Mouse (Mus musculus): Measurements from ENCODE around the gene Tcstv1. TPM values are rescaled to one million over a fixed set of nuclear protein-coding genes. Genes with fewer than 3 reads are reported as not detected.
"Not testable (repeated sequence)": the region's sequence is repeated elsewhere in the genome, so short reads cannot be mapped to it uniquely, and the experiment has no call there.

Gene Tcstv1
- not detected in 2 replicates for polyA plus RNA-seq (2012; ENCODE audit: insufficient read depth, insufficient read length, missing spikeins)

GRCm38 (mm10) chr13:119894685-119895084, at the start of gene Tcstv1:
Gene Tcstv1, minus strand, starts transcription at chr13:119894785.
- H3K27ac ChIP-seq (ENCODE audit: insufficient read depth, low read depth, low read length); H3K4me3 ChIP-seq (ENCODE audit: insufficient read depth, low read length); H3K4me1 ChIP-seq (ENCODE audit: control insufficient read depth, insufficient read depth, low read length): not testable (repeated sequence)

GRCm38 (mm10) chr13:119929172-119929571, 34.6 kb upstream of the Tcstv1 start, which contains the start of gene Gm21761:
Gene Gm21761, minus strand, starts transcription at chr13:119929272.
- H3K4me3 ChIP-seq (ENCODE audit: insufficient read depth, low read length); H3K4me1 ChIP-seq (ENCODE audit: control insufficient read depth, insufficient read depth, low read length); H3K27ac ChIP-seq (ENCODE audit: insufficient read depth, low read depth, low read length): not testable (repeated sequence)

DNA sequence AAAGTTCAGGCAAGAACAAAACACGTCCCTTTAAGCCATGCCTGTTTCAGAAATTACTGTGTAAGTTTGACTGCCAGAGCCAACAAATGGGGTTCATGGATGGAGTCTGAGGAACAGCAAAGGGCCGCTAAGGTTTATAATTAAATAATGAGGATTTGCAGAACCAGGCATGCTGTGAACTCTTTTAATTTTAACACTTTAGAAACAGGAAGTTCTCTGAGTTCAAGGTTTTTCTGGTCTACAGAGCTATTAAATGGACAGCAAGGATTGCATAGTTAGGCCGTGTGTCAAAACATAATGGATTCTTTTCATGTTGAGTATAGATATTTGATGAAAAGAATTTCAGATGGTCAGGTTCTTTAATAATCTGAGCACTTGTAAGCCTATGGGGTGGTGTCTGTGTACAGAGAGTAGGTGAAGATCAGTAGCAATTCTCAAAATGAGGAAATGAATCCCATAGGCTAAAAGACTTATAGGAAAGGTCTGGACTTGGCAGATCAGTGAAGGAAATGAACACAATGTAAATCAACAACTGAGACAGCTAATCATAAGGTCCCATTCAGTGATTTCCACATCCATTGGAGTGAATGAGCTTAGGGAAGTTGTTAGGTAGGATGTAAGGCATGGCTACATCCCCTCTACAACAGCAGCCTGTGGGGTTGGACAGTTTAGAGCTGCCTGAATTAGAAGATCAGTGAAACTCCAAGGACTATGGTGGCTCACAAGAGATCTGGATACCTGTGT, 30.2 kb upstream of the Tcstv1 start:
- H3K4me1 ChIP-seq (ENCODE audit: control insufficient read depth, insufficient read depth, low read length); H3K4me3 ChIP-seq (ENCODE audit: insufficient read depth, low read length); H3K27ac ChIP-seq (ENCODE audit: insufficient read depth, low read depth, low read length): not testable (repeated sequence)

DNA sequence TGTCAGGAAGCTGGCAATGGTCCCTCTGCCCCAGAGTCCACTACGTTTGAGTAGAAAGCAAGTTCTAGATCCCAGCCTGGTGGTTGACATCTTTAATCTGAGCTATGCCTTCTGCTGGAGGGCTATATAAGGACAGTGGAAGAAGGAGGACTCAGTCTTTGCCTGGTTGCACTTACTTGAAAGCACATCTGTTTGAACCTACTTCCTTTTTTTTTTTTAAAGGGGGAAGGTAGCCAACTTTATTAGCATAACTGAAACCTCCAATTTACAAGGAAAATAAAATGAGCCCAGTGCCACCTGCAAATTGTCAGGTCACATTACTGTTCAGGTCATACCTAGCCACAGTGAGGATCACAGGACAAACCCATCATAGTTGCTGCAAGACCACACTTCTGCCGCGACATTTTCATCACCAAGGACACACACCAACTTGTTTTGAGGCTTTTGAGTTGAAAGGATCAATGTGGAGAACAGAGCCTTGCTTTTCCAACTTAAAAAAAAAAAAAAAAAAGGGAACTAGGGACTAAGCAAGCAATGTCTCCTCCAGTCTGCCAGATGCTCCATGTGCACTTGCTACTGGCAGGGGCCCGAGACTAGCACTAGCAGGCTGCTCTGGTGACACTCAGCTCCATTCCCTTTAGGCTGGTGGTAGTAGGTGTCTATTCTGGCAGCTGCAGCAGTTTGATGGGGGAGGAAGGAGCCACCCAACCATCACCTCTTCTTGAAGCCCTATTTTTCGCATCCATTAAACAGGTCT, 22.6 kb upstream of the Tcstv1 start:
- H3K4me1 ChIP-seq (ENCODE audit: control insufficient read depth, insufficient read depth, low read length); H3K27ac ChIP-seq (ENCODE audit: insufficient read depth, low read depth, low read length); H3K4me3 ChIP-seq (ENCODE audit: insufficient read depth, low read length): not testable (repeated sequence)

- not testable (repeated sequence) for H3K27ac ChIP-seq (ENCODE audit: insufficient read depth, low read depth, low read length); H3K4me1 ChIP-seq (ENCODE audit: control insufficient read depth, insufficient read depth, low read length); H3K4me3 ChIP-seq (ENCODE audit: insufficient read depth, low read length)
Measured at GRCm38 (mm10) chr13:119916449-119916848, 21.9 kb upstream of the Tcstv1 start.

DNA sequence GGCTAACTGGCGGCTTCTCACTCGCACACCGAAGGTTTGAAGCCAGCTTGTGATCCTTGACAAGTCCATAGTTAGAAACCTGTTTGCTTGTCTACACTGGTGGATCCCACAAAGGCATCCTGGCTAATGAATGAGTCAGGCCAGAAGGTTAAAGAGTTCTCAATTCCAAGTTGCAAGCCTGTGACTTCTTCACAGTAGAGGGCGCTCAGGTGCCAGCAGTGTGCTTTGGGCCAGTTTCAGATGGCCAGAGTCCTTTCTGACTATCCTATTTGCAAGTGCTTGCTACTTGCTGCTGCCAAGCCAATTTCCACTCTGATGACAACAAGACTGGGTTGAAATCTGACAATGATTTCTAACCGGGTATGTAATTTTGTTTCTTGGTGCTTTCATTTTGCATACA, 4.0 kb upstream of the Tcstv1 start:
- H3K4me3 ChIP-seq (ENCODE audit: insufficient read depth, low read length); H3K4me1 ChIP-seq (ENCODE audit: control insufficient read depth, insufficient read depth, low read length): not testable (repeated sequence)

GRCm38 (mm10) chr13:119886896-119887295, 7.7 kb downstream of the Tcstv1 start:
- not testable (repeated sequence) for H3K4me3 ChIP-seq (ENCODE audit: insufficient read depth, low read length); H3K4me1 ChIP-seq (ENCODE audit: control insufficient read depth, insufficient read depth, low read length); H3K27ac ChIP-seq (ENCODE audit: insufficient read depth, low read depth, low read length)

More for the DNA sequence above, 4.0 kb upstream of the Tcstv1 start:
- not testable (repeated sequence) for H3K27ac ChIP-seq (ENCODE audit: insufficient read depth, low read depth, low read length)

DNA sequence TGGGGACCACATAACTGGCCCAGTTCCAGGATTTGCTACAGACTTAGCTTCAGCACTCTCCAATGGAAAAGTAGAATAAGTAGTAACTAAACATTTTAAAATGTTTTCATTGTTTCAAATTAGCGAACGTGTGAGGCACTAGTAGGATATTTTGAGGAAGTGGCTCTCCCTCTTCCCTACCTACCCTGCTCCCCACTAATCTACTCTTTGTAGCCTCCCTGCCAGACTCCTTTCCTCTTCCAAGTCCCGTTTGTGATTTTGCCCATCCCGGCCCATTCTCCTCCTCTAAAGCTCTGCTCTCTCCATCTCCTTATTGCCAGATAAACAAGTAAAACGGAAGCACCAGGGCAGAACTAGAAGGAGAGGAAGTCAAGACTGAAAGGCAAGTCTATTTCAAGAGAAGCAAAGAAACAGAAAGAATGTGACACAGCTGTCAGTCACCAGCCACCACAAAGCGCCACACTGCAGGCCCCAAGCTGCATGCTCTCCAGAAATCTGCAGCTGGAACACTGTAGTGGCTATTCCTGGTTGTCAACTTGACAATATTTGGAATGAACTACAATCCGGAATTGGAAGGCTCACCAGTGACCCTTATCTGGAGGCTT, 30.1 kb downstream of the Tcstv1 start:
- not testable (repeated sequence) for H3K27ac ChIP-seq (ENCODE audit: insufficient read depth, low read depth, low read length); H3K4me3 ChIP-seq (ENCODE audit: insufficient read depth, low read length)

GRCm38 (mm10) chr13:119862399-119862798, 32.2 kb downstream of the Tcstv1 start:
- H3K4me3 ChIP-seq (ENCODE audit: insufficient read depth, low read length); H3K27ac ChIP-seq (ENCODE audit: insufficient read depth, low read depth, low read length); H3K4me1 ChIP-seq (ENCODE audit: control insufficient read depth, insufficient read depth, low read length): not testable (repeated sequence)

More for the DNA sequence above, 30.1 kb downstream of the Tcstv1 start:
- not testable (repeated sequence) for H3K4me1 ChIP-seq (ENCODE audit: control insufficient read depth, insufficient read depth, low read length)

Other genes with a start within 250 kb of the Tcstv1 start
- gene Hmgcs1, start 204.4 kb downstream of the Tcstv1 start, polyA plus RNA-seq (2012; ENCODE audit: insufficient read depth, insufficient read length, missing spikeins) = 29.3 and 34.5 TPM in 2 replicates
- gene Nim1k, start 138.9 kb downstream of the Tcstv1 start, polyA plus RNA-seq (2012; ENCODE audit: insufficient read depth, insufficient read length, missing spikeins) = 0.55 and 1.0 TPM in 2 replicates
- 17.6 and 18.6 TPM in 2 replicates for gene Zfp131, start 103.9 kb downstream of the Tcstv1 start, polyA plus RNA-seq (2012; ENCODE audit: insufficient read depth, insufficient read length, missing spikeins)
- not detected in 2 replicates for gene AF067063, start 64.6 kb downstream of the Tcstv1 start, polyA plus RNA-seq (2012; ENCODE audit: insufficient read depth, insufficient read length, missing spikeins)
- not detected in 2 replicates for gene D13Ertd608e, start 58.8 kb downstream of the Tcstv1 start, polyA plus RNA-seq (2012; ENCODE audit: insufficient read depth, insufficient read length, missing spikeins)
- not detected in 2 replicates for gene Gm21761, start 34.5 kb upstream of the Tcstv1 start, polyA plus RNA-seq (2012; ENCODE audit: insufficient read depth, insufficient read length, missing spikeins)
- not detected in 2 replicates for gene B020031M17Rik, start 56.0 kb upstream of the Tcstv1 start, polyA plus RNA-seq (2012; ENCODE audit: insufficient read depth, insufficient read length, missing spikeins)
- not detected in 2 replicates for gene Gm36079, start 132.2 kb upstream of the Tcstv1 start, polyA plus RNA-seq (2012; ENCODE audit: insufficient read depth, insufficient read length, missing spikeins)
- 217 and 233 TPM in 2 replicates for gene Gm21188, start 157.4 kb upstream of the Tcstv1 start, polyA plus RNA-seq (2012; ENCODE audit: insufficient read depth, insufficient read length, missing spikeins)
- not detected in 2 replicates for gene Gm20767, start 245.5 kb upstream of the Tcstv1 start, polyA plus RNA-seq (2012; ENCODE audit: insufficient read depth, insufficient read length, missing spikeins)